Mouse (Mus musculus): ENCODE data around the gene Coro1b.
A peak's percentile ranks its signal among the peaks of the same experiment; 100 is the strongest.
"Not testable (repeated sequence)": the region's sequence is repeated elsewhere in the genome, so short reads cannot be mapped to it uniquely, and the experiment has no call there.

Coro1b gene

DNA sequence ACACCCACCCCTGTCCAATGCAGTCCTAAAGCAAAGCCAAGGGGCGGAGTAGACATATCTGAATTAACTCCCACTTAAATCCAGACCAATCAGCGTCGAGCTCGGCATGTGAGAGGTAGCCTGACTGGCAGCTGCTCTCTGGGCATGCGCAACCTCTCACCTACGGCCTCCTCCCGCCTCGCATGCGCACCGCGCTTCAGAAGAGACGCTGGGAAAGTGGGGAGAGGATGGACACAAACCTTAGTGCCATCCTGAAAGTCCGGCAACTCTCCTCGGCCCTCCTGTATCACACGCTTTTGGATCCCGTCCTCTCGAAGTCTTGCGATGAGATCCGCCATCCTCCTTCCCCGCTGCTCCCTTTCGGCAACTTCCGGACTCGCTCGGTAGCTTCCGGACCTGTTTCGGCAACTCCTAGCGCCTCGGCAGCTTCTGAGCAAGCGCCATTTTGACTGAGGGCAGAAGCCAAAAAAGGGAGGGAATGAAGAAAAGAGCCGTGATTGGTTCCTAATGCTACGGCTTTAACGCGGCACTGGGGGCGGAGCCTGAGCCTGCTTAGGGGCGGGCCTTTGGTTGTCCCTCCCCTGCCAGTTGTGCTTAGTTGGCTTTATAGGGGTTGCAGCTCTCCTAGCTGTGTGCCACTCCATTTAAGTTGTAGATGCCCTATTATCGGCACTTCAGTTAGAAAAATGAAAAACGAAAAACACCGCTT is 27.2 kb upstream of the Coro1b start:
- DNase-seq: peak; percentile 98 to 100

DNA sequence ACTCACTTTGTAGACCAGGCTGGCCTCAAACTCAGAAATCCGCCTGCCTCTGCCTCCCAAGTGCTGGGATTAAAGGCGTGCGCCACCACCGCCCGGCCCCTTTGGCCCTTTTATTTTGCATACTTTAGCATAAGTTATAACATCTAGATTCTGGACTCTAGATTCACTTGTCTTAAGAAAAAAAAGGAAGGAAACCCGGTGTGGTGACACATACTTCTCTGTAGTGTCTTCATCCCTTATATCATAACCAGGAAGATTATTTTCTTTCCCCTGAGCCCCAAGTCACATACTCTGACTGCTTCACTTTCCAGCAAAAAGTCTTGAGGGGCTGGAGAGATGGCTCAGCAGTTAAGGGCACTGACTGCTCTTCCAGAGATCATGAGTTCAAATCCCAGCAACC is 26.5 kb upstream of the Coro1b start:
- not testable (repeated sequence) for DNase-seq

DNA sequence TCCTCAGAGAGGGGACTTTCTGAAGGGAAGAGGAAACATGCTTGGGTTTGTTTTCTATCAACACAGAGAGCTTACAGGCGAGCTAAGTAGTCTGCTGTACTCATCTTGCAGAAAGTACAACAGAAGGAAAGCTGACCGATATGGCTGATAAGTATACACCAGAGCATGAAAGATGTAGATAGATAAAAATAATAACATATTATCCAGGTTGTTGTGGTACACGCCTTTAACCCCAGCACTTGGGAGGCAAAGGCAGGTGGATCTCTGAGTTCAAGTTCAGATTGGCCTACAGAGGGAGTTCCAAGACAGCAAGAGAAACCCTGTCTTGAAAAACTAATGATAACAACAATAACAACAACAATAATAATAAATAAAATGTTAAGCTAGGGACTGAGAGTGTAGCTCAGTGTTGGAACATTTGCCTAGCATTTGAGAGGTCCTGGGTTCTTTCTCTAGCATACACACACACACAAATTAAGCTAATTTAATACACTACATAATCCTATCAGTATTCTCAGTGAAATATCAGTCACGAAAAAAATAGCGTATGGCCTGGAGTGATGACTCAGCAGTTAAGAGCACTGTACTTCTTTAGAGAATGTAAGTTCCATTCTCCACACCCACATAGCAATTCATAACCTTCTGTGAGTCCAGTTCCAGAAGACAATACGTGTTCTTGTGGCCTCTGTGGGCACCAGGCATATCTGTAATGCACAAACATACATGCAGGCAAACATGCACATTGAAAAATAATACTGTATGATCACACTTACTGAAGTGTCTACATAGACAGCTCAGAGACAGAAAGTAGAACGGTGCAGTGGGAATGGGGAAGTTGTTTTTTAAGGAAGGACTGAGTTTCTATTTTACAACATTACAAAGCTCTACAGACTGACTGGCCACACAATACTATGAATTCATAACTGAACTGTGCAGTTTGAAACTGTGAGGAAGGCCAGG is 25.7 kb upstream of the Coro1b start:
- no peak for DNase-seq

DNA sequence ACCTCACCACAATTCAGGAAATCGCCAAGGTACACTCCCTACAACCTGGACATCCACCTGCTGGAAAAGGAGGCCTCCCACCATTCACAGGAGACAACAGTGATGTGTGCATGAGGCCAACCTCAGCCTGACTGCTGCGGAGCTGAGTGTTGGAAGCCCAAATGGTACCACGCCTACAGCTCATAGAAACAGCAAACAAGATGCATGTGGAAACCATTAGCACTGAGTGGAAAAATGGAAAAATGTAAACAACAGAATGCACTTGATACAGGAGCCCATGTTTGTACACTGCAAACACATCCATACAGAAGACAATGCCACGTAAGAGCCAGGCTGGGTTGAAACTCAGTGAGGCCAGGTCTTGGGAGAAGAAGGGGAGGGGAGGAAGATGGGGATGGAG is 24.0 kb upstream of the Coro1b start:
- no peak for DNase-seq

GRCm38 (mm10) chr19:4125268-4125667 is 23.2 kb upstream of the Coro1b start:
- DNase-seq: not testable (repeated sequence)

DNA sequence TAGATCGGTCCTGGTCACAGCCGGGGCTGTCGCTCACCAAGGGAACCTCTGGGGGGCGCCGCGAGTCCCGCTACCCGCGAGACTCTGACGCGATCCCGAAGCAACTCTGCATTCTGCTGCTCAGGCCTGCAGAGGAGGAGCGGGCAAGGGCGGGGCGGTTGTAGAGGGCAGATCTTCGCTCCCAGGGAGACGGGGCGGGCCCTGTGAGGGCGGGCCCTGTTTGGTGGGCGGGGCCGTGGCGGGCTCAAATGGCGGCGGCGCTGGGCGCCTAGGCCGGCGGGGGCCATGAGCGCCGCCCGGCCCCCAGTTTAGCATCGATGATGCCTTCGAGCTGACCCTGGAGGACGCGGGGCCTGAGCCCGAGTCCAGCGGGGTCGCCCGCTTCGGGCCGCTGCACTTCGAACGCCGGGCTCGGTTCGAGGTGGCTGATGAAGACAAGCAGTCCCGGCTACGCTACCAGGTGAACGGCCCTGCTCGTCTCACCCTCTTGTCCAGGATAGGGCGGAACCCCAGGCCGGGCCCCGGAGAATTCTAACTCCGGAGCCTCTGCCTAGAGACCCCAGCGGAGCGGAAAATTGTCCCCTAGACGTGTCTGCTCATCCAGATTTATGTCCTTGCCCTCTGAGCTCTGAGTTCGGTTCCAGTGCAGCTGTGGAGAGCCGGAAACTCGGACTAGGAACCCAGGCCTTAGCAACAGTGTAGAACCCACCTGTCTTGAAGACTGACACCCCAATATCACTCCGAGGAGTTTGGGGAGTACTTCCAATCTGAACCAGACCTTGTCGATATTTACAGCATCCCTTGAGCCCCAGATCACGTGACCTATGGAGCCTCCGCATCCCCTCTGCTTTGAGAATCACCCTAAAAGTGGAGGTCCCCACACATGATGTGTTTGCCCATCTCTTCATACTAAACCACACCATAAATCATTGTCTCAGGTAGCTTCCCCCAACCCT is 22.4 kb upstream of the Coro1b start, which contains the start of gene Aip:
Gene Aip (minus strand): TSS at position 118 of the 956 bp plus-strand sequence.
- peak; percentile 98 to 100 for DNase-seq

- peak in 1 of 2 experiments; percentile 18 for DNase-seq
These were observed 21.5 kb upstream of the Coro1b start for GRCm38 (mm10) chr19:4126759-4127495.

DNA sequence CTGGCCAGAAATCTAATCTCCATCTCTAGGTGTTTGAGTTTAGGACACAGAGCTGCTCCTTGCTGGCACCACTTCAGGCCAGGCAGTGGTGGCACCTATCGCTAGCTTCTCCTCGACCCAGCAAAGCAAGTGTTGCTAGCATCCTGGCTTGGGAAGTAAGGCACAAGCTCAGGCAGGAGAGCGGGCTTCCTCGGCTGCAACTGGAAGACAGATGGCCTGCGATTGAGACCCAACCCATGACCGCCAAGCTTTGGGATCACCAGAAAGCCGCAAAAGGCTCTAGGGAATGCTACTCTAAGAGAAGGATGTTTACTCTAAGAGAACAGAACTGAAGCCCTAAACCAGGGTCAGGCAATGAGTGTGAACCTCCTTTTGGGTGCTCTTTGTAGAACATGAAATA is 19.0 kb upstream of the Coro1b start:
- DNase-seq: no peak

GRCm38 (mm10) chr19:4130106-4130505 is 18.3 kb upstream of the Coro1b start:
- no peak for DNase-seq

DNA sequence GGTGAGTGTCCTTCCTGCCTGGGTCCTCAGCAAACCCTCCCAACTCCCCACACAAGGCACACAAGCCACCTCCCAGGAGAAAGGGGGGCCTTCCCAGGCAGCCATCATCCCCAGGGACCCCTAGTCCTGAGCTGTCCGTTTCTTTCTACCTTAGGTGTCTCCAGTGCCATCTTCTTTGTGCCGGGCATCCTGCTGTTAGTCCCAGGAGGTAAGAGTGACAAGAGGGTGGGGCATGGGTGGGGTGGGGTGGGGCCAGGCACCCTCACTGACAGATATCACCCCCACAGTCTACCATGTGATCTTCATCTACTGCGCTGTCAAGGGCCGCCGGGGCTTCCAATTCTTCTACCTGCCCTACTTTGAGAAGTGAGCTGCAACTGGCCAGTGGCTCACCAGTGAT is 17.3 kb upstream of the Coro1b start:
- no peak for DNase-seq

DNA sequence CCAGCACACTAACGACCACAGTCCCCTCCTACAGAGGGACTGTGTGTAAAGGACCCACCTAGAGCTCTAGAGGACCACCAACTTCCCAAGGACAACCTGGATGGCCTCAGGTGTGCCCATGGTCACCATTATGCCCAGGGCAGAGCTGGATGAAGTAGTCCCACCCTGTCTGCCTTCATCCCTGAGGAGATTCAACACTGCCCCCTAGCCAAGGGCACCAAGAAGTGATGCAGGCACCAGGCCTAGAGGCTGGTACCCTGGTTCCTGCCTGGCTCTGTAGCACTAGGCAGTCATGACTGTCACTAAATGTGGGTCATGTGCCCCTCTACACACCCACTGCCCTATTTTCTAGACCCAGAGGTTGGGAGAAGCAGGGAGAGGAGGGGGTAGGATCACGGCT is 16.7 kb upstream of the Coro1b start:
- DNase-seq: no peak

DNA sequence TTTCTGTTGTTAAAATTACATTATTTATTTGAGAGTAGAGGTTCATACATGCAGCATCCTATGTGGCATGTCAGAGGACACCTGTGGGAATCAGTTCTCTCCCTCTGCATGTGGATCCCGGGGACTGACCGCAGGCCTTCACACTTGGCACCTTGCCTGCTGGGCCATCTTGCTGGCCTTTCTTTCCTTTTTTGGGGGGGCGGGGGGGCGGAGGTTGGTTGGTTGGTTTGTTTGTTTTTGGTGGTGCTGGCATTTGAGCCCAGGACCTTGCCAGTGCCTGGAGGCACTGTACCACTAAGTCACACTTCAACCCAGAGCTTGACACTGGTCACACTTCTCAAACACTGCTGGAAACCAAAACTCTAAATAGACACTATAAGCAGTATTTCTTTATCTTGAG is 14.1 kb upstream of the Coro1b start:
- DNase-seq: peak in 1 of 2 experiments; percentile 35

- DNase-seq: peak in 1 of 2 experiments; percentile 30
These were observed 13.0 kb upstream of the Coro1b start for GRCm38 (mm10) chr19:4135229-4135962.

DNA sequence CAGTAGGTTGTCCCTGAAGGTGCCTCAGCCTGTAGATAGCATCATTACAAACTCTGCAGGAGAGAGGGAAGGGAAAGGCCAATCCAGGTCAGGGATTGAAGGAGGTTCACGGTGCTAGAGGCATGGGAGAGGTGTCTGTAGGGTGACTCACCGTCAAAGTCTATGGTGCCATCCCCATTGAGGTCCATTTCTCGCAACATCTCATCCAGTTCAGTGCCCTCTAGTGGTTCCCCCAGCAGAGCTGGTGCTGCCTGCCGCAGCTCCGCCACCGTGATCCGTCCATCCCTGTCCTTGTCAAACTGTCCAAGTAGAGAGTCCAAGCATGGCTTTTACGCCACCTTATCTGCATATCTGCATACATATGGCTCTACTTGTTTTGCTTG is 12.5 kb upstream of the Coro1b start:
- DNase-seq: peak in 1 of 2 experiments; percentile 27

GRCm38 (mm10) chr19:4136463-4136862 is 12.0 kb upstream of the Coro1b start:
- peak in 1 of 2 experiments; percentile 31 for DNase-seq

- no peak for DNase-seq
These were observed 10.5 kb upstream of the Coro1b start for GRCm38 (mm10) chr19:4137913-4138312.

GRCm38 (mm10) chr19:4139446-4139845 is 9.0 kb upstream of the Coro1b start, which contains the start of gene Gpr152:
Gene Gpr152, plus strand, starts transcription at chr19:4139787.
- DNase-seq: peak in 1 of 2 experiments; percentile 17

DNA sequence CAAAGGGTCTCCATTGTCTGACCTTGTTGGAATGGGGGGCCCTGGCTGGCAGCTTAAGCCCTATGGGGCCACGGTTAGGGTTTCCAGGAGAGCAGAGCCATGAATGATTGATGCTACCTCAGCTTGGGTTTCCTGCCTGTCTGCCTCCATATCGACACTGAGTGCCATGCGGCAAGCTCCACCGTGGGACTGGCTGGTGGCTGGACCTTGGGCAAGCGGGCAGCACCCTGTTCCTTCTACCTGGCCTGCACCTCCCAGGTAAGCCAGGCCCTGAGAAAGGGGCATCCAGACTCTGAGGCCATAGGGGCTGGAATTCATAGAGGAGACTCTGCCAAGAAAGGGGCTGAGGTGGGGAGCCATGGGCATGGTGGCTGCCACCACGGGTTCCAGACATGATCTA is 8.3 kb upstream of the Coro1b start:
- DNase-seq: peak in 1 of 2 experiments; percentile 12

DNA sequence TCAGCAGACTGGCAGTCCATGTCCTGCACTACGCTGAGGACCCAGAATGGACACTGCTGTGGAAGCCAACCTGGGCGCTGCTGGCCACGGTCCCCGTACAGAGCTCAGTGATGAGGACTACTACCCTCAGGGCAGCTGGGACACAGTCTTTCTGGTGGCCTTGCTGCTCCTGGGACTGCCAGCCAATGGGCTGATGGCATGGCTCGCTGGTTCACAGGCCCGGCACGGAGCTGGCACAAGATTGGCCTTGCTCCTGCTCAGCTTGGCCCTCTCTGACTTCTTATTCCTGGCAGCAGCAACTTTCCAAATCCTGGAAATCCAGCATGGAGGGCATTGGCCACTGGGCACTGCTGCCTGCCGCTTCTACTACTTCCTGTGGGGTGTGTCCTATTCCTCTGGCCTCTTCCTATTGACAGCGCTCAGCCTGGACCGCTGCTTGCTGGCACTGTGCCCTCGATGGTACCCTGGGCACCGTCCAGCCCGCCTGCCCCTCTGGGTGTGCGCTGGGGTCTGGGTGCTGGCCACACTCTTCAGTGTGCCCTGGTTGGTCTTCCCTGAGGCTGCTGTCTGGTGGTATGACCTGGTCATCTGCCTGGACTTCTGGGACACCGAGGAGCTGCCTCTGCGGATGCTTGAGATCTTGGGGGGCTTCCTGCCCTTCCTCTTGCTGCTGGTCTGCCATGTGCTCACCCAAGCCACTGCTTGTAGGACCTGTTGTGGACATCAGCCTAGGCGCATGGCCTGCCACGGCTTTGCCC is 5.8 kb upstream of the Coro1b start:
- DNase-seq: peak; percentile 19 to 78

GRCm38 (mm10) chr19:4143759-4144268 is 4.6 kb upstream of the Coro1b start, which contains the start of gene Cabp4:
Gene Cabp4, minus strand, starts transcription at chr19:4144033.
- DNase-seq: peak in 1 of 2 experiments; percentile 29
